Mouse (Mus musculus): ENCODE results near the gene Itpka. TPM values are rescaled to one million over a fixed set of nuclear protein-coding genes. Genes with fewer than 3 reads are reported as not detected.

The Itpka gene
- polyA plus RNA-seq, 1 experiment: 1.6 TPM

DNA sequence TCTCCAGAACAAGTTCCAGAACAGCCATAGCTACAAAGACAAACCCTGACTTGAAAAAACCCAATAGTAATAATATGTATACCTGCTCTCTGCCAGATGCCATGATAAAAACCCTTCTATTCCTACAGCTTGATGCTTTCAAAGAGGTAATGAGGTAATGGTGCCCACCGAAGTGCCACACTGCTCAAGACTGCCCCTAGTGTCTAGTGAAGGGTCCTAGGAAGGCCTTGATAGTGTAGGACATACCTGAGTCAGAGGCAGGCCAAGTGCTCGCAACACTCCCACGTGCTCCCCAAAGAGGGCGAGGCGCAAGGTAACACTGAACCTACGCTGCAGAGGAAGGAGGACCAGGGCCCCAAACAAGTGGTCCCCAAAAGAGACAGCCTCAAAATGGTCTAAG is 25.1 kb downstream of the Itpka start:
- no peak overlapping the region for H3K27ac ChIP-seq (ENCODE audit: insufficient read depth, low read length)
- H3K27me3 ChIP-seq (ENCODE audit: control insufficient read depth, insufficient read depth, low read length, poor library complexity, severe bottlenecking): no peaks in the 10 kb centered on the region
- no peak overlapping the region for H3K4me3 ChIP-seq (ENCODE audit: low read depth, low read length)
- TF ChIP-seq CTCF (IDR thresholded peaks at IDR 0.05; ENCODE audit: low read depth, low read length): peak; percentile 25
- TF ChIP-seq POLR2A (IDR thresholded peaks at IDR 0.05; ENCODE audit: insufficient read depth, low read length): no peak
- no peaks in the 10 kb centered on the region for H3K9me3 ChIP-seq (replicated peaks; ENCODE audit: control insufficient read depth, insufficient read depth, low read length, poor library complexity, severe bottlenecking)
- no peak overlapping the region for H3K9ac ChIP-seq (ENCODE audit: low read depth, poor library complexity, severe bottlenecking)
- H3K4me1 ChIP-seq (ENCODE audit: control insufficient read depth, insufficient read depth, low read length): no peaks in the 10 kb centered on the region
- H3K36me3 ChIP-seq (ENCODE audit: control insufficient read depth, insufficient read depth, low read length, poor library complexity, severe bottlenecking): peaks cover 42% of the 10 kb centered on the region

- H3K9ac ChIP-seq (ENCODE audit: low read depth, poor library complexity, severe bottlenecking): peak within 1 kb of the TSS; percentile 54
- peak within 1 kb of the TSS; percentile 74 for H3K27ac ChIP-seq (ENCODE audit: insufficient read depth, low read length)
- TF ChIP-seq POLR2A (IDR thresholded peaks at IDR 0.05; ENCODE audit: insufficient read depth, low read length) (peak; percentile 71), CTCF (IDR thresholded peaks at IDR 0.05; ENCODE audit: low read depth, low read length) (no peak)
- no peaks in the 10 kb centered on the region for H3K9me3 ChIP-seq (replicated peaks; ENCODE audit: control insufficient read depth, insufficient read depth, low read length, poor library complexity, severe bottlenecking)
- peaks cover 6% of the 10 kb centered on the region for H3K36me3 ChIP-seq (ENCODE audit: control insufficient read depth, insufficient read depth, low read length, poor library complexity, severe bottlenecking)
- no peaks in the 10 kb centered on the region for H3K4me1 ChIP-seq (ENCODE audit: control insufficient read depth, insufficient read depth, low read length)
- H3K4me3 ChIP-seq (ENCODE audit: low read depth, low read length): peak within 1 kb of the TSS; percentile 98
- H3K27me3 ChIP-seq (ENCODE audit: control insufficient read depth, insufficient read depth, low read length, poor library complexity, severe bottlenecking): no peaks in the 10 kb centered on the region
These were observed 45.2 kb downstream of the Itpka start, which contains the start of gene Rpap1 for GRCm38 (mm10) chr2:119787206-119787883. Gene Rpap1, minus strand, starts transcription at chr2:119787537.

DNA sequence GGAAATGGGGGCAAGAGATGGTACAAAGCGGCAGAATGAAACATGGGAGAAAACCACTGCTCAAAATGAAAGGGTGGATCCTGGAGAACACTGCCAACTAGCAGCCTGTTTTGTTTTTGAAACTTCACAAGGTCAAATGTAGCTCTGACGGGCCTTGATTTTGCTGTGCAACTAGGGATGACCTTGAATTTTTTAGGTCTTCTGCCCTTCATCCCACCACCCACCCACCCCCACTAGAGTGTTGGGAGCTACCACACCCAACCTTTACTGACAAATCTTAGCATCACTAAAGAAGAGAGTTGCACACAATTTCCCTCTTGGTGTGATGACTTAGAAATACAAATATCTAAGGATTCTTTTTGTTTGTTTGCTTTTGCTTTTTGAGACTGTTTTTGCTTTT is 47.9 kb downstream of the Itpka start:
- Histone ChIP-seq H3K9ac (ENCODE audit: low read depth, poor library complexity, severe bottlenecking) (no peak overlapping the region), H3K9me3 (replicated peaks; ENCODE audit: control insufficient read depth, insufficient read depth, low read length, poor library complexity, severe bottlenecking) (no peaks in the 10 kb centered on the region), H3K27me3 (ENCODE audit: control insufficient read depth, insufficient read depth, low read length, poor library complexity, severe bottlenecking) (no peaks in the 10 kb centered on the region), H3K4me1 (ENCODE audit: control insufficient read depth, insufficient read depth, low read length) (no peaks in the 10 kb centered on the region), H3K27ac (ENCODE audit: insufficient read depth, low read length) (peak overlapping the region; percentile 87), H3K36me3 (ENCODE audit: control insufficient read depth, insufficient read depth, low read length, poor library complexity, severe bottlenecking) (no peaks in the 10 kb centered on the region), H3K4me3 (ENCODE audit: low read depth, low read length) (no peak overlapping the region)
- 0 out of 2 replicates have a peak, but pooled peaks have one; percentile 39 for TF ChIP-seq EP300 (IDR thresholded peaks at IDR 0.05; ENCODE audit: insufficient read depth, low read depth, low read length)
- no peak for TF ChIP-seq CTCF (IDR thresholded peaks at IDR 0.05; ENCODE audit: low read depth, low read length)
- no peak for TF ChIP-seq POLR2A (IDR thresholded peaks at IDR 0.05; ENCODE audit: insufficient read depth, low read length)

DNA sequence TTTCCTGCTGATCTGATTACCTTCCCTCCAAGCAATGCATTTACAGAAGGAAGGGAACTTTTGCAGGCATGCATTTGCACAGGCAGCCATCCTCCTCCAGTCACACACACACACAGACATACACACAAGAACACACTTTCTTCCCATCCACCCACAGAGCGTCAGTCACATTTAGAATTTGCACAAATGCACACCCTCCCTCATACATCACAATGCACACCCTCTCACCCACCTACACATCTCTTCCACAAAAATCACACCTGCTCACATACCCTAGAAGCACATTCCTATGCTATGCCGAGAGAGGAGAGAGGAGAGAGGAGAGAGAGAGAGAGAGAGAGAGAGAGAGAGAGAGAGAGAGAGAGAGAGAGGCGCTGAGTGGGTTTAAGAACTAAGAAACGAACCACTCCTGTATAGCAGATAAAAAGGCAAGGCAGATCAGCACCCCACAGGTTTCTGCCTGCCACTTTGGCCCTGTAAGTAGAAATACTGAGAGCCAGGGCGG is 55.2 kb downstream of the Itpka start, which contains the start of gene Tyro3:
TSS of gene Tyro3 (plus strand) at position 455 of the 505 bp plus-strand sequence.
- Histone ChIP-seq H3K9me3 (replicated peaks; ENCODE audit: control insufficient read depth, insufficient read depth, low read length, poor library complexity, severe bottlenecking) (no peaks in the 10 kb centered on the region), H3K4me3 (ENCODE audit: low read depth, low read length) (no peak within 1 kb of the TSS), H3K27ac (ENCODE audit: insufficient read depth, low read length) (no peak within 1 kb of the TSS), H3K4me1 (ENCODE audit: control insufficient read depth, insufficient read depth, low read length) (peaks cover 8% of the 10 kb centered on the region), H3K9ac (ENCODE audit: low read depth, poor library complexity, severe bottlenecking) (no peak within 1 kb of the TSS), H3K27me3 (ENCODE audit: control insufficient read depth, insufficient read depth, low read length, poor library complexity, severe bottlenecking) (no peaks in the 10 kb centered on the region), H3K36me3 (ENCODE audit: control insufficient read depth, insufficient read depth, low read length, poor library complexity, severe bottlenecking) (no peaks in the 10 kb centered on the region)
- no peak for TF ChIP-seq EP300 (IDR thresholded peaks at IDR 0.05; ENCODE audit: insufficient read depth, low read depth, low read length)
- no peak for TF ChIP-seq CTCF (IDR thresholded peaks at IDR 0.05; ENCODE audit: low read depth, low read length)
- TF ChIP-seq POLR2A (IDR thresholded peaks at IDR 0.05; ENCODE audit: insufficient read depth, low read length): no peak

- Histone ChIP-seq H3K4me3 (ENCODE audit: low read depth, low read length) (no peak overlapping the region), H3K9me3 (replicated peaks; ENCODE audit: control insufficient read depth, insufficient read depth, low read length, poor library complexity, severe bottlenecking) (no peaks in the 10 kb centered on the region), H3K36me3 (ENCODE audit: control insufficient read depth, insufficient read depth, low read length, poor library complexity, severe bottlenecking) (no peaks in the 10 kb centered on the region), H3K9ac (ENCODE audit: low read depth, poor library complexity, severe bottlenecking) (no peak overlapping the region), H3K27ac (ENCODE audit: insufficient read depth, low read length) (no peak overlapping the region), H3K4me1 (ENCODE audit: control insufficient read depth, insufficient read depth, low read length) (peaks cover 10% of the 10 kb centered on the region), H3K27me3 (ENCODE audit: control insufficient read depth, insufficient read depth, low read length, poor library complexity, severe bottlenecking) (no peaks in the 10 kb centered on the region)
- no peak for TF ChIP-seq EP300 (IDR thresholded peaks at IDR 0.05; ENCODE audit: insufficient read depth, low read depth, low read length)
- TF ChIP-seq POLR2A (IDR thresholded peaks at IDR 0.05; ENCODE audit: insufficient read depth, low read length): no peak
- peak; percentile 62 for TF ChIP-seq CTCF (IDR thresholded peaks at IDR 0.05; ENCODE audit: low read depth, low read length)
These were observed 56.2 kb downstream of the Itpka start for GRCm38 (mm10) chr2:119798246-119798927.

Measured in ES-Bruce4 (cell line).